Mouse (Mus musculus) olfactory bulb, adult 2 months (tissue): ENCODE results near the gene Ddah1.

Source experiments
- CTCF ChIP-seq: fragments of 200-500 bp; IDR thresholded peaks from 2 replicates; pipeline ENCODE4 v1.5.1; 2012; ENCODE audit warnings: low read depth, mild to moderate bottlenecking, low read length, moderate library complexity; ENCODE audit not compliant: insufficient read depth
- POLR2A ChIP-seq: fragments of 200-500 bp; IDR thresholded peaks from 2 replicates; pipeline ENCODE4 v1.6.1; 2012; ENCODE audit warnings: mild to moderate bottlenecking, low read depth, low read length, moderate library complexity; ENCODE audit not compliant: insufficient read depth

GRCm38 (mm10) chr3:145903530-145903929 lies 145.1 kb downstream of the Ddah1 start:
- no peak for TF ChIP-seq CTCF
- TF ChIP-seq POLR2A, result no peak
